Mouse (Mus musculus) liver, embryonic 11.5 days (tissue): ENCODE results near the gene Rasl12. TPM values are rescaled to one million over a fixed set of nuclear protein-coding genes. Genes with fewer than 3 reads are reported as not detected.

Source experiments
- ATAC-seq: fragments of 200-750 bp; cut with Nextera tagmentation; replicated peaks from 2 replicates; pipeline ENCODE4 v1.8.0; 2017; ENCODE audit warnings: moderate number of reproducible peaks, mild to moderate bottlenecking, moderate TSS enrichment, moderate library complexity; ENCODE audit not compliant: low FRiP score
- DNase-seq: peaks from one replicate; pipeline ENCODE4 v3.0.0-alpha.2; 2017; ENCODE audit warnings: low spot score
- H3K27ac ChIP-seq: fragments of 300-500 bp; sonication (generic); 2 replicates; pipeline ENCODE4 v1.5.1; 2014; ENCODE audit warnings: mild to moderate bottlenecking, low read depth, low read length, control low read depth
- H3K27me3 ChIP-seq: fragments of 300-500 bp; sonication (generic); replicated peaks from 2 replicates; pipeline ENCODE4 v1.6.1; 2014; ENCODE audit warnings: low read length, mixed read lengths; ENCODE audit not compliant: control insufficient read depth, insufficient read depth
- H3K36me3 ChIP-seq: fragments of 300-500 bp; sonication (generic); 2 replicates; pipeline ENCODE4 v1.6.1; 2014; ENCODE audit warnings: mild to moderate bottlenecking, low read length, moderate library complexity, mixed read lengths; ENCODE audit not compliant: control insufficient read depth, insufficient read depth
- H3K4me1 ChIP-seq: fragments of 300-500 bp; sonication (generic); replicated peaks from 2 replicates; pipeline ENCODE4 v1.6.1; 2014; ENCODE audit warnings: low read length, mixed read lengths; ENCODE audit not compliant: control insufficient read depth, insufficient read depth
- H3K4me2 ChIP-seq: fragments of 300-500 bp; sonication (generic); 2 replicates; pipeline ENCODE4 v1.6.1; 2014; ENCODE audit warnings: mild to moderate bottlenecking, control low read depth, moderate library complexity
- H3K4me3 ChIP-seq: fragments of 300-500 bp; sonication (generic); 2 replicates; pipeline ENCODE4 v1.5.1; 2014; ENCODE audit warnings: low read depth, low read length, control low read depth
- H3K9ac ChIP-seq: fragments of 300-500 bp; sonication (generic); 2 replicates; pipeline ENCODE4 v1.6.1; 2014; ENCODE audit warnings: low read depth, low read length, control low read depth
- H3K9me3 ChIP-seq: fragments of 300-500 bp; sonication (generic); 2 replicates; pipeline ENCODE4 v1.6.1; 2016; ENCODE audit warnings: low read length, inconsistent platforms, mixed read lengths; ENCODE audit not compliant: control insufficient read depth
- WGBS: fragments of 180-500 bp; shearing (Covaris S2); extraction: QIAGEN DNeasy Blood & Tissue Kit; methylation state at CpG from one replicate; pipeline ENCODE4 v1.1.7; 2014; 5-methylcytosine and 5-hydroxymethylcytosine counted together
- polyA plus RNA-seq: library from polyadenylated mRNA; unstranded; fragments of >200 nt; fragmentation: Nextera tagmentation; extraction: Ambion mirVana; gene quantifications from 2 replicates; pipeline ENCODE4 v1.2.1, GENCODE M21; 2014

Gene Rasl12
- polyA plus RNA-seq = 1.4 TPM in 2 replicates

DNA sequence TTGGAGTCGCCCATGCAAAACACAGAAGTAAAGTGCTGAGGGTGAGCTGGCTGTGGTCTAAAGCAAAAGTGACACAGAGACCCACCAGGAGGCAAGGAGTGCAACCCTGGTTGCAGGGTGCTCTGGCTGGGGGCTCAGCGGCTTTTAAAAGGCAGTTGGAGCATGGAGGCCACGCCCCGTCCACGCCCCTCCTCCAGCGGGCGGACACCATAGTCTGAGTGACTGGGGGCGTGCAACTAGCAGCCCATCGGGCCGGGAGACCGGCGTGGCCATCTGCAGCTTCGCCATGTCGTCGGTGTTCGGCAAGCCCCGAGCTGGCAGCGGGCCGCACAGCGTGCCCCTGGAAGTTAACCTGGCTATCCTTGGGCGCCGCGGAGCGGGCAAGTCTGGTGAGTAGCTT is at the start of gene Rasl12:
Gene Rasl12 (plus strand): TSS at position 228 of the 400 bp plus-strand sequence.
- peak within 1 kb of the TSS; percentile 77 for H3K4me2 ChIP-seq
- peak; percentile 77 for DNase-seq
- ATAC-seq = peak; percentile 72; the same call in 1 of the 2 replicates
- H3K9ac ChIP-seq = peak within 1 kb of the TSS; percentile 32; the same call in 1 of the 2 replicates
- H3K4me3 ChIP-seq = peak within 1 kb of the TSS; percentile 47
- H3K4me1 ChIP-seq = peaks cover 3% of the 10 kb centered on the region; the same call in 1 of the 2 replicates
- H3K27me3 ChIP-seq = peaks cover 5% of the 10 kb centered on the region; the same call in 1 of the 2 replicates
- H3K27ac ChIP-seq = no peak within 1 kb of the TSS
- no peaks in the 10 kb centered on the region for H3K36me3 ChIP-seq
- no peaks in the 10 kb centered on the region for H3K9me3 ChIP-seq
- under 1% methylated on average over 24 of the region's 24 CpGs for whole genome bisulfite sequencing

GRCm38 (mm10) chr9:65353251-65353650 is 45.1 kb upstream of the Rasl12 start:
- Histone ChIP-seq H3K9ac (no peak overlapping the region), H3K4me2 (no peak overlapping the region), H3K4me1 (peaks cover 6% of the 10 kb centered on the region), H3K4me3 (no peak overlapping the region), H3K36me3 (peaks cover 2% of the 10 kb centered on the region; the same call in 1 of the 2 replicates), H3K27ac (no peak overlapping the region), H3K9me3 (no peaks in the 10 kb centered on the region), H3K27me3 (no peaks in the 10 kb centered on the region)
- no peak for ATAC-seq
- no peak for DNase-seq
- 83% methylated on average over 5 of the region's 5 CpGs for WGBS

- WGBS = 85% methylated on average over 7 of the region's 7 CpGs
- H3K4me2 ChIP-seq = no peak overlapping the region
Measured at GRCm38 (mm10) chr9:65356561-65356960, 41.7 kb upstream of the Rasl12 start.

DNA sequence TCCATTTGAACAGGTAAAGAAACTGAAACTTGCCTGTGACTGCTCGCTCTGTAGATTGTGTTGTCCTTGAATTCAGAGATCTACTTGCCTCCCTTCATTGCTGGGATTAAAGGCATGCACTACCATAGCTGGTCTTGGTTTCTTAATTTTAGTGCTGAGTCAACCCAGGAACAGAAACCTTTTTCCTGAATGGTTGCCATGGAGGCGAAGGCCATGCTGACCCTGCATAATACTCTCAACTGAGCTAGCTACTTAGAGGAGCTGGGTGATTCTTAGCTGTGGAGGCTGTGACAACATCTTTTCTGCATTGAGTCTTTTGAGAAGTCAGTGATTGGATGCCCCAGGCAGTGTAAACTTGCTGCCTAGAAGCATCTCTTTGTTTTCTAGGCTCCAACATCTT is 41.3 kb upstream of the Rasl12 start:
- Histone ChIP-seq H3K4me3 (no peak overlapping the region), H3K27me3 (no peaks in the 10 kb centered on the region), H3K9me3 (no peaks in the 10 kb centered on the region), H3K9ac (no peak overlapping the region), H3K4me2 (no peak overlapping the region), H3K4me1 (0 out of 2 replicates have a peak, but pooled peaks cover 6% of the 10 kb centered on the region), H3K27ac (no peak overlapping the region), H3K36me3 (peaks cover 11% of the 10 kb centered on the region)
- DNase-seq (no peak), ATAC-seq (no peak)
- 87% methylated on average over 2 of the region's 2 CpGs for WGBS

More at GRCm38 (mm10) chr9:65356561-65356960, 41.7 kb upstream of the Rasl12 start:
- Histone ChIP-seq H3K36me3 (peaks cover 11% of the 10 kb centered on the region), H3K4me1 (0 out of 2 replicates have a peak, but pooled peaks cover 6% of the 10 kb centered on the region), H3K9ac (no peak overlapping the region), H3K27me3 (no peaks in the 10 kb centered on the region), H3K27ac (no peak overlapping the region), H3K4me3 (no peak overlapping the region), H3K9me3 (no peaks in the 10 kb centered on the region)
- ATAC-seq = no peak
- no peak for DNase-seq

GRCm38 (mm10) chr9:65358956-65359480 is 39.3 kb upstream of the Rasl12 start:
- H3K4me3 ChIP-seq = no peak overlapping the region
- no peak for DNase-seq
- H3K9me3 ChIP-seq = no peaks in the 10 kb centered on the region
- WGBS = 98% methylated on average over 1 of the region's 1 CpGs
- H3K27ac ChIP-seq = no peak overlapping the region
- peak; percentile 76 for ATAC-seq
- no peaks in the 10 kb centered on the region for H3K27me3 ChIP-seq
- 0 out of 2 replicates have a peak, but pooled peaks cover 6% of the 10 kb centered on the region for H3K4me1 ChIP-seq
- no peak overlapping the region for H3K4me2 ChIP-seq
- peaks cover 11% of the 10 kb centered on the region for H3K36me3 ChIP-seq
- H3K9ac ChIP-seq = no peak overlapping the region

- 0 out of 2 replicates have a peak, but pooled peaks cover 6% of the 10 kb centered on the region for H3K4me1 ChIP-seq
- H3K9me3 ChIP-seq = no peaks in the 10 kb centered on the region
- ATAC-seq (no peak), DNase-seq (no peak)
- no peaks in the 10 kb centered on the region for H3K27me3 ChIP-seq
- WGBS = 88% methylated on average over 16 of the region's 16 CpGs
- no peak within 1 kb of the TSS for H3K9ac ChIP-seq
- H3K27ac ChIP-seq = no peak within 1 kb of the TSS
- H3K4me2 ChIP-seq = no peak within 1 kb of the TSS
- H3K4me3 ChIP-seq = no peak within 1 kb of the TSS
- peaks cover 9% of the 10 kb centered on the region for H3K36me3 ChIP-seq
Measured at GRCm38 (mm10) chr9:65360641-65361448, 37.5 kb upstream of the Rasl12 start, which contains the start of gene Ubap1l. Gene Ubap1l (plus strand): TSS chr9:65361041.

DNA sequence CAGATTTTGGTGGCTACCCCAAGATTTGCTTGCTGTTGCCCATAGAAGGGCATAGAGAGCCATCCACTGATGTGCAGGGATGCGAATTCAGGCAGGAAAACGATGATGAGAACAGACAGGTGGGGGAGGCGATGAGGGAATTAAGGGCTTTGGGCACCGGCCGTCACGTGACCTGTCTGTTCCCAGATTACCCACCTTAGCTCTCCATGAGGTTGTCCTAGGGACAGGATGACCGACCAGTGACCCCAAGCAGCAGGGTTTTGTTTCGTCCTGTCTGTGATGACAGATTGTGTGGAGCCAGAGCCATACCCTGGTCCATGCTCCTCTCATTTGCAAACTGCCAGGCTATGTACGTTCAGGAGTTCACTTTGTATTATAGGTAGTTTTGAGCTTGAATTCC is 34.6 kb upstream of the Rasl12 start:
- Histone ChIP-seq H3K9ac (no peak overlapping the region), H3K4me3 (no peak overlapping the region), H3K27me3 (no peaks in the 10 kb centered on the region), H3K4me2 (no peak overlapping the region), H3K27ac (no peak overlapping the region), H3K36me3 (peaks cover 7% of the 10 kb centered on the region), H3K9me3 (no peaks in the 10 kb centered on the region), H3K4me1 (0 out of 2 replicates have a peak, but pooled peaks cover 5% of the 10 kb centered on the region)
- DNase-seq (no peak), ATAC-seq (no peak)
- 71% methylated on average over 9 of the region's 9 CpGs for WGBS

GRCm38 (mm10) chr9:65365721-65366120 is 32.6 kb upstream of the Rasl12 start:
- no peak overlapping the region for H3K27ac ChIP-seq
- no peak overlapping the region for H3K4me3 ChIP-seq
- 88% methylated on average over 7 of the region's 7 CpGs for WGBS
- no peaks in the 10 kb centered on the region for H3K9me3 ChIP-seq
- ATAC-seq = no peak
- no peak for DNase-seq
- no peaks in the 10 kb centered on the region for H3K36me3 ChIP-seq
- H3K9ac ChIP-seq = no peak overlapping the region
- no peaks in the 10 kb centered on the region for H3K27me3 ChIP-seq
- no peak overlapping the region for H3K4me2 ChIP-seq
- no peaks in the 10 kb centered on the region for H3K4me1 ChIP-seq
